Mouse (Mus musculus) thymus, adult 2 months (tissue): Measurements from ENCODE around the gene Naa50. TPM values are rescaled to one million over a fixed set of nuclear protein-coding genes. Genes with fewer than 3 reads are reported as not detected.

Source experiments
- DNase-seq: peaks from one replicate; pipeline ENCODE4 v3.0.0; 2021
- H3K27ac ChIP-seq: fragments of 200-500 bp; 2 replicates; pipeline ENCODE4 v1.5.1; 2012; ENCODE audit warnings: low read length, control low read depth; ENCODE audit not compliant: control insufficient read depth, insufficient read depth
- H3K27me3 ChIP-seq: fragments of 200-500 bp; 2 replicates; pipeline ENCODE4 v1.6.1; 2012; ENCODE audit warnings: mild to moderate bottlenecking, low read length, moderate library complexity, mixed read lengths; ENCODE audit not compliant: control insufficient read depth, insufficient read depth
- H3K36me3 ChIP-seq: fragments of 200-500 bp; 2 replicates; pipeline ENCODE4 v1.6.1; 2012; ENCODE audit warnings: mild to moderate bottlenecking, low read length, moderate library complexity; ENCODE audit not compliant: control insufficient read depth, insufficient read depth
- H3K4me1 ChIP-seq: fragments of 200-500 bp; replicated peaks from 2 replicates; pipeline ENCODE4 v1.6.1; 2012; ENCODE audit warnings: low read length; ENCODE audit not compliant: control insufficient read depth, insufficient read depth
- H3K4me3 ChIP-seq: fragments of 200-500 bp; 2 replicates; pipeline ENCODE4 v1.5.1; 2012; ENCODE audit warnings: mild to moderate bottlenecking, low read length, control low read depth, moderate library complexity; ENCODE audit not compliant: control insufficient read depth, insufficient read depth
- CTCF ChIP-seq: fragments of 200-500 bp; IDR thresholded peaks from 2 replicates; pipeline ENCODE4 v1.5.1; 2012; ENCODE audit warnings: mild to moderate bottlenecking, control low read depth, low read length, moderate library complexity, borderline replicate concordance; ENCODE audit not compliant: control insufficient read depth, poor library complexity, insufficient read depth; ENCODE audit errors: extremely low read depth
- POLR2A ChIP-seq: fragments of 200-500 bp; IDR thresholded peaks from 2 replicates; pipeline ENCODE4 v1.6.1; 2012; ENCODE audit warnings: mild to moderate bottlenecking, low read length, control low read depth, moderate library complexity; ENCODE audit not compliant: control insufficient read depth, poor library complexity, insufficient read depth; ENCODE audit errors: extremely low read depth
- WGBS: fragments of 180-500 bp; shearing (Covaris S2); methylation state at CpG from one replicate; pipeline ENCODE4 v1.1.7; 2018; 5-methylcytosine and 5-hydroxymethylcytosine counted together
- polyA plus RNA-seq: library from polyadenylated mRNA; depleted of rRNA; stranded (reverse); fragments of >200 nt; gene quantifications from 2 replicates; pipeline ENCODE4 v1.2.3, GENCODE M21; 2012

Naa50 gene
- polyA plus RNA-seq, 1 experiment, result 8.7 TPM

- Histone ChIP-seq H3K4me1 (peaks cover 5% of the 10 kb centered on the region), H3K27ac (no peak overlapping the region), H3K27me3 (no peaks in the 10 kb centered on the region), H3K36me3 (no peaks in the 10 kb centered on the region), H3K4me3 (peak overlapping the region; percentile 56)
- no peak for TF ChIP-seq CTCF
- DNase-seq, result no peak
- 20% methylated on average over 7 of the region's 7 CpGs for WGBS
Observed at GRCm38 (mm10) chr16:44173966-44174530, 34.4 kb downstream of the Naa50 start.

- no peak overlapping the region for H3K27ac ChIP-seq
- no peak overlapping the region for H3K4me3 ChIP-seq
- 34% methylated on average over 1 of the region's 1 CpGs for WGBS
- H3K27me3 ChIP-seq, result no peaks in the 10 kb centered on the region
- peaks cover 5% of the 10 kb centered on the region for H3K4me1 ChIP-seq
- H3K36me3 ChIP-seq, result no peaks in the 10 kb centered on the region
- DNase-seq, result no peak
- TF ChIP-seq CTCF, result no peak
- no peak for TF ChIP-seq POLR2A
Observed at GRCm38 (mm10) chr16:44175001-44175400, 35.4 kb downstream of the Naa50 start.

- 85% methylated on average over 2 of the region's 2 CpGs for WGBS
- Histone ChIP-seq H3K4me1 (peaks cover 5% of the 10 kb centered on the region), H3K4me3 (no peak overlapping the region), H3K27ac (no peak overlapping the region), H3K27me3 (no peaks in the 10 kb centered on the region), H3K36me3 (no peaks in the 10 kb centered on the region)
- no peak for DNase-seq
- TF ChIP-seq POLR2A, result no peak
- no peak for TF ChIP-seq CTCF
Observed at GRCm38 (mm10) chr16:44176511-44176910, 36.9 kb downstream of the Naa50 start.

GRCm38 (mm10) chr16:44178555-44178954 is 38.9 kb downstream of the Naa50 start:
- no peaks in the 10 kb centered on the region for H3K27me3 ChIP-seq
- WGBS, result 97% methylated on average over 1 of the region's 1 CpGs
- DNase-seq, result no peak
- H3K4me1 ChIP-seq, result peaks cover 3% of the 10 kb centered on the region
- no peaks in the 10 kb centered on the region for H3K36me3 ChIP-seq
- TF ChIP-seq POLR2A (no peak), CTCF (no peak)
- no peak overlapping the region for H3K27ac ChIP-seq
- no peak overlapping the region for H3K4me3 ChIP-seq

GRCm38 (mm10) chr16:44182597-44182996 is 43.0 kb downstream of the Naa50 start:
- H3K4me1 ChIP-seq, result no peaks in the 10 kb centered on the region
- H3K27me3 ChIP-seq, result no peaks in the 10 kb centered on the region
- no peak for DNase-seq
- WGBS, result 100% methylated on average over 1 of the region's 1 CpGs
- H3K36me3 ChIP-seq, result no peaks in the 10 kb centered on the region
- no peak for TF ChIP-seq POLR2A
- TF ChIP-seq CTCF, result no peak
- no peak overlapping the region for H3K27ac ChIP-seq
- H3K4me3 ChIP-seq, result no peak overlapping the region

- H3K4me3 ChIP-seq, result no peak overlapping the region
- no peaks in the 10 kb centered on the region for H3K27me3 ChIP-seq
- DNase-seq, result no peak
- TF ChIP-seq POLR2A, result no peak
- no peak for TF ChIP-seq CTCF
- H3K4me1 ChIP-seq, result no peaks in the 10 kb centered on the region
- H3K36me3 ChIP-seq, result no peaks in the 10 kb centered on the region
- no peak overlapping the region for H3K27ac ChIP-seq
- WGBS, result 92% methylated on average over 3 of the region's 3 CpGs
Observed at GRCm38 (mm10) chr16:44184769-44185168, 45.1 kb downstream of the Naa50 start.

- no peaks in the 10 kb centered on the region for H3K27me3 ChIP-seq
- H3K36me3 ChIP-seq, result no peaks in the 10 kb centered on the region
- WGBS, result 95% methylated on average over 4 of the region's 4 CpGs
- H3K4me3 ChIP-seq, result no peak overlapping the region
- H3K4me1 ChIP-seq, result no peaks in the 10 kb centered on the region
- no peak overlapping the region for H3K27ac ChIP-seq
- TF ChIP-seq POLR2A (no peak), CTCF (no peak)
- DNase-seq, result no peak
Observed at GRCm38 (mm10) chr16:44187172-44187571, 47.5 kb downstream of the Naa50 start.
